Mouse (Mus musculus) mouse trophoblast stem cell (cell line): ENCODE measurements around the gene Pidd1.
"Not testable (repeated sequence)": the region's sequence is repeated elsewhere in the genome, so short reads cannot be mapped to it uniquely, and the experiment has no call there.

Experiments
- in situ Hi-C, 2 experiments: fragments of 300-500 bp; cut with MseI, MboI; formaldehyde crosslinking; loops; 2 replicates in 1 of 2; 3 replicates in 1 of 2; pipeline ENCODE4 v1.15.1; 2025

The Pidd1 gene

DNA sequence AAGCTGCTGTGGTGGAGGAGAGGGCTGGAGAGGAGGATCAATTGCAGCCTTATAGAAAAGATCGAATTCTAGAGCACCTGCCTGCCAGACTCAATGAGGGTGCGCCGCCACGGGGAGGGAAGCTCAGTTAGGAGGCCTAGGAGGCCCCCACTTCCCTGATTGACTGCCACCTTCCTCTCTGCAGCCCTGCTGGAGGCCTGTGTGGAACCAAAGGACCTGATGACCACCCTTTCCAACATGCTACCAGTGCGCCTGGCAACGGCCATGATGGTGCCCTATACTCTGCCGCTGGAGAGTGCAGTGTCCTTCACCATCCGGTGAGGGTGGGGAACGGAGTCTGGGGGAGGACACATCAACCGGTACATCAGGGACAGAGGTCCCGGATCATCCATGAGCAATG lies 14.8 kb upstream of the Pidd1 start:
- in situ Hi-C loops = no loop called here

DNA sequence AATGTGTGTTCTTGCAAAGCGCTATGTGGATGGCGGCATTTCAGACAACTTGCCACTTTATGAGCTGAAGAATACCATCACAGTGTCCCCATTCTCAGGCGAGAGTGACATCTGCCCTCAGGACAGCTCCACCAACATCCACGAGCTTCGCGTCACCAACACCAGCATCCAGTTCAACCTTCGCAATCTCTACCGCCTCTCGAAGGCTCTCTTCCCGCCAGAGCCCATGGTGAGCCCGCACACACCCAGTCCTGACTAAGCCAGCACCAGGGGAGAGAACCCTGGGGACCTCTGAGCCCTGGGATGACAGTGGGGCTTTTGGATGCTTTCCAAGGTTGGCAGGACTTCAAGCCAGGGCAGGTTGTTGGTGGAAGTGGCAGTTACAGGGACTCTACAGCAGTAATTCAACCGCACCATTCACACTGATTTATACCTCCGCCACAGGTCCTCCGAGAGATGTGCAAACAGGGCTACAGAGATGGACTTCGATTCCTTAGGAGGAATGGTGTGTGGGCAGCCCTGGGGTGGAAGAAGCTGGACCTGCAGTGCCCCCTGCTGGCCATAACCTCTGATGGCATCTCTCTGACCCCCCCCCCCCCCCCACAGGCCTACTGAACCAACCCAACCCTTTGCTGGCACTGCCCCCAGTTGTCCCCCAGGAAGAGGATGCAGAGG lies 14.3 kb upstream of the Pidd1 start:
- in situ Hi-C loops = no loop called here

DNA sequence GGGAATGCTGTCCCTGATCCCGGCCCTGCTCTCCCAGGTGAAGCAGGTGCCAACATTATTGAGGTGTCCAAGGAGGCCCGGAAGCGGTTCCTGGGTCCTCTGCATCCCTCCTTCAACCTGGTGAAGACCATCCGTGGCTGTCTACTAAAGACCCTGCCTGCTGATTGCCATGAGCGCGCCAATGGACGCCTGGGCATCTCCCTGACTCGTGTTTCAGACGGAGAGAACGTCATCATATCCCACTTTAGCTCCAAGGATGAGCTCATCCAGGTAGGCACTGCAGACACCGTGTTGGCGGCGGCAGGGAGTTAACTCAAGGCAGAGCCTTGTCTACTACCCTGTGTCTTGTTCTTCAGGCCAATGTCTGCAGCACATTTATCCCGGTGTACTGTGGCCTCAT lies 13.4 kb upstream of the Pidd1 start:
- in situ Hi-C loops = no loop called here

DNA sequence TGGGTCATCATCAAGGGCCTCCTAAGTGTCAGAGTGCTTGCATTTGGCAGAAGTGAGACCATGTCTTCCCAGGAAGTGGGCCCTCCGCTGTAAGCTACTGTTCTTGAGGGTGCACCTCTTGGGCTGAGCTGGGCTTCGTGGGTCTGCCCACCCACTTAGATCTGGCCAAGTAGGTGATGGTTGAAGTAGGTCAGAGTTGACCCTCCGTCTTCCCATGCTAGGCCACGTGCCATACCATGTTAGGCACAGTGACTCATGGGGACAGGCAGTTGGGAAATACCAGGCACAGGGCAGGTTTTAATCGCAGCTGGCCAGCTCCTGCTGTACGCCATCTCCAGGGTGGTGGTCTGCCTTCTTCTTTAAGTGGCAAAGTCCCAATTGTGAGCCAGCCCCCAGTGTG lies 12.9 kb upstream of the Pidd1 start:
- in situ Hi-C loops = no loop called here

DNA sequence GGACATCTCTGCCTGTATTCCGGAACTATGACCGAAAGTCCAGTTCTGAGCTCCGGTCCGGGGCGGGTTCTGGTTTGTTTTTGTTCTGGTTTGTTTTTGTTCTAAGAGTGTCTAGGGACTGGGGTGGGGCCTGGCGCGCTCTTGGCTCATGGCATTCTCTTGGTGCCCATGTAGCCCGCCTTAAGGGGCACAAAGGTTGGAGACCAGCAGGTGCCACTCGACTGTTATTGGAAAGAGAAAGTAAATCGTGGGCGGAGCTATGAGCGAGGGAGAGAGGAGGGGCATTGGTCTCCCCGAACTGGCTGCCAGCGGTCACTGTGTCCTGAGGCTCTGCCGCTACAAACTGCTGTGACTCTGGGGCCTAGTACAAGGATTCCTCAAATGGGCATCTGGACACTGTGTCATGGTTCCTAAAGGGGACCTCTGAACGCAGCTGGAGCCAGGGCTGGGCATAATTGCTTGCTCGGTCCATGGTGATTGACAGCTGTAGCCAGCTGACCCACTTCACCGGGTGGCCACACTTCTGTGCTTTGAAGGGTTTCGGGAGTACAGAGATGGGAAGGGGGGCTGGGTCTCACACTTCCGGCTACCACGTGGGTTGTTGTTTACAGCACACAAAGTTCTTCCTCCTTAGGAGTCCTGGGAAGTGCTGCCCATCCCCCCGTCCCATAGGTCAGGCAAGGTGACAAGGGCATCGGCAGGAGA lies 11.9 kb upstream of the Pidd1 start:
- in situ Hi-C loops = no loop called here

DNA sequence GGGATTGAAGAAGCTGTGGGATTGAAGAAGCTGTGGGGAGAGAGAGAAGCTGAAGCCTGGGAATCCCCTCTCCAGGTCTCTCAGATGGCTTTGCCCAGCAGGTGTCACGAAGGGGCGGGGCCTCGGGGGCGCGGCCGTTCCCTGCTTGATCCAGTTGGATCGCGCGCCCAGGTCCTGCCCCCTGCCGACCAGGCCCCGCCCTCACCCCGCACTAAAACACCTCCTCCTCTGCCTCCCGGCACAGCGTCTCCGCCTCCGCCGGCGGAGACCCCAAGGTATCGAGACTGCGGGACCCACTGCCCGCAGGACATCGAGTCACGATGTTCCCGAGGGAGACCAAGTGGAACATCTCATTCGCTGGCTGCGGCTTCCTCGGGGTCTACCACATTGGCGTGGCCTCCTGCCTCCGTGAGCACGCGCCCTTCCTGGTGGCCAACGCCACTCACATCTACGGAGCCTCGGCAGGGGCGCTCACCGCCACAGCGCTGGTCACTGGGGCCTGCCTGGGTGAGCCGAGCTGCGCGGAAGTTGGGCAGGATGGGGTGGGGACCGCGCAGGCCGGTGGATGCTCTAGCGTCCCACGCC lies 11.2 kb upstream of the Pidd1 start, which contains the start of gene Pnpla2:
Pnpla2 (plus strand) TSS at position 232 of the 585 bp plus-strand sequence.
- in situ Hi-C loops = no loop called here

DNA sequence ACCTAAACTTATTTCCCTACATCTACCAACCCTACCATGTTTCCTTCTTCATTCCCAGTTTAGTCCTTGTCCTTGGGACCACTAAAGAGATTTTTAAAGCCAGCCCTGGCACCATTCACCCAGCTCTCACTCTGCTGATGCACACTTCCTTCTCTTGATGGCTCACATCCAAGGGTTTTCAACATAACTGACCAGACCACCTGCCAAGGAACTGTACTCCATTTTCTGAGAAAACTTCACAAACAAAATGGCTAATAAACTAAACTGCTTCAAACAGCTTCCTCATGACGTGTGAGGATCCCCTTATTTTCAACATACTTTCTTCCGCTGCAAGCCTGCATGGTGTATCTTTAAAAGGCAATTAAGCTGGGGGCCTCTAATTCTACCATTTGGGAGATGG lies 9.8 kb upstream of the Pidd1 start:
- in situ Hi-C loops = no loop called here

DNA sequence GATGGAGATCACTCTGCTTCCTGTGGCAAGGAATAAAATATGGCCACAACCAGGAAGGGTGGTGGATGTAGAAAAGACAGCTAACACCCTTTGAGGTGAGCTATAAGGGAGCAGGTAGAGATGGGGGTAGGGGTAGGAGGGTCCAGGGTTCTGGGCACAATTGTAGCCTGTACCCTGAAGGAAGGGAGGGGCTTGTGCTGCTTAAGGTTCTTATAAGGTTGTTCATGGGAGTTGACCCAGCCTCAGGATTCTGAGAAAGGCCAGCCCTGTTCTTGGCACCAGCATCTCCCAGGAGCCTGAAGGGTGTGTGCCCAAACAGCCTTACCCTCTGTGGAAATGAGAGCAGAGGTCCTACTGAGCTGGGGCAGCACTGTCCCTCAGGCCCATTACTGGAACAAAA lies 8.1 kb upstream of the Pidd1 start:
- in situ Hi-C loops = no loop called here

DNA sequence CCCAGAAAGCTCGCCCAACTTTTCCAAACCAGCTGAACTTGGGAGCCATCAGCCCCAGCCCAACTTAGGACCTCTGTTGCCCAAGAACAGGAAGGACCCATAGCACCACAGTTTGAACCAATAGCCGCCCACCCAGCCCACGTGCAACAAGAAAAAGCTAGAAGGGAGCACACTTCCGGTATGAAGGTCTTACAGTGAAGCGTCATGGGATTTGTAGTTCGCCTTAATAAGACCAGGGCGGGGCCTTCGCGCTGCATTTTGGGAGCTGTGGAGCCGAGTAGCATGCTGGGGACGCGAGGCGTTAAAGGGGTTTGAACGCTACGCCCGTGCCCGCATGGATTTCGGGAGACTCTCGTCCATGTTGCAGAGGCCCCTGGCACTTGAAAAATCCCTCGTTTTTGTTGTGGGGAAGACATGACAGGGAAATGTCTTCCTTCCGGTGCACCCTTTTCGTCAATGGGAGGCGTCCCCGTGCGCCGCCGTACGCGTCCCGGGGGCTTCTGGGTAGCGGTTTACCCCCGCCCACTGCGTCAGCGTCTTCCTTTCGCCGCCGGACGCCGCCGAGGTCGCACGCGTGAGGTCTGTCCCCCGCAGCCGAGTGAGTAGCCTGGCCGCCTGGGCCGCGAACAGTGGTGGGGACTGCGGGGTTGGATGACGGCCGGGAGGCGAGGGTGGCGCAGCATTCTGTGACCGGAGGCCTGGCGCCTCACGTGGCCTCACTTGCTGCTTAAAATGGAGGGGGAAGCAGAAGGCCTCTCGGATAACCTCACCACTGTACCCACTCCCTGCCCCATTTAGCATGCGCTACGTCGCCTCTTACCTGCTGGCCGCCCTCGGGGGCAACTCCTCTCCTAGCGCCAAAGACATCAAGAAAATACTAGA lies 3.5 kb upstream of the Pidd1 start, which contains the start of gene Rplp2:
Rplp2 (plus strand) TSS at position 261 of the 882 bp plus-strand sequence.
- in situ Hi-C loops = no loop called here

DNA sequence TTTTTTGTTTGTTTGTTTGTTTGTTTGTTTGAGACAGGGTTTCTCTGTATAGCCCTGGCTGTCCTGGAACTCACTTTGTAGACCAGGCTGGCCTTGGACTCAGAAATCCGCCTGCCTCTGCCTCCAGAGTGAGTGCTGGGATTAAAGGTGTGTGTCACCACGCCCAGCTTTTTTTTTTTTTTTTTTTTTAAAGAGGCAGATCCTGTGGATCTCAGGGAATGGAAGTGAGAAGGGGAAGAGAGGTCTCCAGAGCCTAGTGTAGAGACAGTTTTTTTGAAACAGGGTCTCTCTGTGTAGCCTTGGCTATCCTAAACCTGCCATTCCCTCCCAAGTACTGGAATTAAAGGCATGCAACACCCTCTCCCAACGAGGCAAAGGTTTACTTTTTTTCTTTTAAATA lies 2.5 kb upstream of the Pidd1 start:
- in situ Hi-C loops = not testable (repeated sequence)

DNA sequence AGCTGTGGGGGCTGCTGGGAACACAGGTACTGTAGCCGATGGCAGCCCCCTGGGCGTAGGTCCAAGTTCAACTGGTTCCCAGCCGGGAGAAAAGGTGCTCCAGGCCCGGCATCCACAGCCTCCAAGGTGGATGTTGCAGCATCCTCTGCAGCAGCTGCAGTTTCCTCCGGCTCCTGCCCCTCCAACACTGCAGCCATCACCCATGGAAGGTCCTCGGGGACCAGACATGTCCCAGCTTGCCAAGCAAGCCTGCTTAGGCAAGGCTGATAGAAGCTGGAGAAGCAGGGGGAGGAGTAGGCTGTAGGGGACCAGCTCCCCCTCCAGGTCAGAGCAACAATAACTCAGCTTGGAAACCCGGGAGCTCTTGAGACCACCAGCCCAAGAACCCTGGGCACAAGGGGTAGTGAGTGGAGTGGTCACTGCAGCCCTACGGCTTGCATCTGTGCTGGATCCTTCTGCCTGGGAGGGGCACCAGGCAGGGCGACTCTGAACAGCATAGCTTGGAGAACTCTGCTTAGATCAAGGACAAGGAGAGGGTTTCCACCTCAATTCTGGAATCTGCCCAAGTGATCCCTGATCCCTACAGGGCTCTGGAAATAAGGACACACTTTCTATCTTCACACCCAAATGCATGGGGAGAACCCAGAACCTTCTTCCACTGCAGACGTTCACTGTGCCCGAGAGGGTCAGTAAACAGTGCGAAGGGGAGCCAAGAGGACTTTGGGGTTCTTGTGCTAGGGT lies 574 bp downstream of the Pidd1 start:
- in situ Hi-C loops = no loop called here

DNA sequence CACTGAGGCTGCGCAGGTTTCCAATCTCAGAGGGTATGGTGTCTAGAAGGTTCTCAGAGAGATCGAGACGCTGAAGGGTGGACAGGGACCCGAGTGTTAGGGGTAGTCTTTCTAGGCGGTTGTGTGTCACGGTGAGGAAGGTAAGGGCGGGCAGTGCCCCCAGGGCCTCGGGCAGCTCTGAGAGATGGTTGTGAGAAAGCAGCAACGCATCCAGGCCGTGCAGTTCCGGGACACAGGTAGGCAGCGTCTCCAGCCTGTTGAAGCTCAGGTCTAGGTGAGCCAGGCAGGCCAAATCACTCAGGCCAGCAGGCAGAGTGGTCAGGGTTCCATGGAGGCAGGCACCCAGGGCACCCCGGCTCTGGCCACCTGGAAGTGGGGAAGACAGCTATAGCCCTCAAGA lies 1.6 kb downstream of the Pidd1 start:
- in situ Hi-C loops = no loop called here

DNA sequence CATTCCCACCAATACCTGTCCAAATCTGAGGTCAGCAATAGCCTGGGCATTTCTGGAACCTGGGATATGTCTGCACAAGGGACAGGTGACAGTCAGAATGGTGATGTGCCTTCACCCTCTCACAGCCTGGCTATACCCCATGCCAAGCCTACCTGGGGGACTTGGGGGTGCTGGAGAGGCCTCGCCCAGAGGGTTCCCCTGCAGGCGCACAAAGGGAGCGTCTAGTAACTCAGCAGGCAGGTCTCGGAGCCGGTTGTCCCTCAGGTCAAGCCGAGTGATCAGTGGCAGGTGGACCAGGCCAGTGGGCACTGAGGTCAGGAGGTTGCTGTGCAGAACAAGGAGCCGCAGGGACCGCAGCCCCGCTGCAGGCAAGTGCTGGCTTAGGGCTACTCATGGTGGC lies 2.4 kb downstream of the Pidd1 start:
- in situ Hi-C loops = no loop called here

DNA sequence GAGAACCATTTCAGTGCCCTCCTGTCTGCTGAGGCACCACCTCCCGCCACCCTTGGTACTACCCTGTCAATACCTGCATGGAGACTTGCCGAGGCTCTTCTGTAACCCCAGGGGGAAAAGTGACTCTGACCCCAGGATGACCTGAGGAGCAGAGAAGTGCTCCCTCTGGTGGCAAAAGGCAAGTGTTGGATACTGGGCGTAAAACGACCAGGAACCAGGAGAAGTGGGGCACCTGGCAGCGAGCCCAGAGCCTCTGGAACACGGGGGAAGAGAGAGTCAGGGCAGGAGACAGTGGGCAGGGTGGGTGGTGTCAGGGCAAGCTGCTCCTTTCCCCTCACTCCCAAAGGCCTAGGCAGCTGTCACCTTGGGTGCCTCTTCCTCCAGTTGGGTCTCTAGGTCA lies 3.2 kb downstream of the Pidd1 start:
- in situ Hi-C loops = no loop called here

DNA sequence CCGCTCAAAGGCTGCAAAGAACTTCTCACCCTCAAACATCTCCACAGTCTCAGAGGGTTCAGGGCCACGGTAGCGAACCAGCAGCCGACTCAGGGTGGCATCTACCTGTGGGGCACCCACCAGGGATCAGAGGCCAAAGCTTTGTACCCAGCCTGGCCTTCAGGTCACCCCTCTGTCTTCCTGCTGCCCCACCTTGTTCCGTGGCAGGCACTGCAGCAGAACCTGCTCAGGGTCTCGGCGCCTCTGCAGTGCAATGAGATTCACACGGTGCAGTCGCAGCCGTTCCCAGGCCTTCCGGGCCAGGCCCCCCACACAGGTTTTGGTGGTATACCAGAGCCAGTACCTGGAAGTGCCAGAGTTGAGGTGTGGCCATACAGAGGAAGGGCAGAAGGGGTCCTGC lies 4.0 kb downstream of the Pidd1 start:
- in situ Hi-C loops = no loop called here

DNA sequence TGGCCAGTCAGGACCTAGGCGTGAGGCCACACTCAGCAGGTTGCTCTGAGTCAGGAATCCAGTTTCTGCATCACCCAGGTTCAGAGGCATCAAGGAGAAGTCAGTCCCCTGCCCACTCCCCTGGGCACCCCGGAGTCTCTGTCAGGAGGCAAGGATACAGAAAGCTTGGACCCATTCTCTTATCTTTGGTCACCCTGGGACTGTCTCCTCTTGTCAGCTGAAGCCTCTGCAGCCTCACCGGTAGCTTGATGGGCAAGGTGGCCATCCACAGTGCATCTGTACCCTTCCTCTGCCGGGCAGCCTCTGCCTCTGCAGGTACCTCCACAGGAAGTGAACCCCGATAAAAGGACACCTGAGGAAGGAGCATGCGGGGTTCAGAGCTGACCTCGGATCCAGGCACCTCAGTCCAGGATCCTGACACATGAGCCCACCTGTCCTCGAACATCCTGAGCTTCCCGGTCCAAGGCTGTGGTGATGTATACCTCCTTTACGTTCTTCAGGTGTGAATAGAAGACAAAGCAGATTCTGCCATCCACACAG lies 4.6 kb downstream of the Pidd1 start:
- in situ Hi-C loops = no loop called here

DNA sequence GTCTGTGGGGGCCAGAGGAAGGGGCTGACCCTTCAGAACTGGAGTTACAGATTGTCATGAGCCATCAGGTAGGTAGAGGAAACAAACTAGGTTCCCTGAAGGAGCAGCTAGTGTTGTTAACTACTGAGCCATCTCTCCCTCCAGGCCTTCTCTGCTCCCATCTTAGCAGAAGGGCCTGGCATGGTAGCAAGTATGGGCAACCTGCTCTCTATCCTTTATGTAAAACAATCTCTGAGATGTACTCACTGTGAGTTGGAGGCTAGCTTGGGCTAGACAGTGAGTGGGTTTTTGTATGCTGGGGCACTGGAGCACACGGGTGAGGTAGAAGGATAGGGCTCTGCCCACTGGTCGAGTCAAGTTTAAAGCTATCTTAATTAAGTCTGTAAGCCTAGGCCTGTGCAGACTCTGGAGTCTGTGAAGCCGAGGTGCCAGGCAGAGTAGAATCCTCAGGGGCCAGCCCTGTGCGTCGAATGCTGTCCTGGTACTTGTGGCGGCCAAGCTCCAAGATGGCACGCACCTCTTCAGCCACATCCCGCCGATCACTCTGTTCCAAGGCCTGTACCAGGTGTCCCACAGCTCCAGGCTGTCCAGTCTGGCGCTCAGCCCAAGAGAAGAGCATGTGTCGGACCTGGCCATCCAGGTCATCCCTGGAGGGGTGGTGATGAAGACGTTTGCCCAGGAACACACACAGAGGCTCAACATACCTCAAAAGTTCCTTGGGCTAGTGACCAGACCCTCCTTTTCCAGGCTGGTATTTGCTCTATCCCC lies 5.4 kb downstream of the Pidd1 start:
- in situ Hi-C loops = no loop called here

DNA sequence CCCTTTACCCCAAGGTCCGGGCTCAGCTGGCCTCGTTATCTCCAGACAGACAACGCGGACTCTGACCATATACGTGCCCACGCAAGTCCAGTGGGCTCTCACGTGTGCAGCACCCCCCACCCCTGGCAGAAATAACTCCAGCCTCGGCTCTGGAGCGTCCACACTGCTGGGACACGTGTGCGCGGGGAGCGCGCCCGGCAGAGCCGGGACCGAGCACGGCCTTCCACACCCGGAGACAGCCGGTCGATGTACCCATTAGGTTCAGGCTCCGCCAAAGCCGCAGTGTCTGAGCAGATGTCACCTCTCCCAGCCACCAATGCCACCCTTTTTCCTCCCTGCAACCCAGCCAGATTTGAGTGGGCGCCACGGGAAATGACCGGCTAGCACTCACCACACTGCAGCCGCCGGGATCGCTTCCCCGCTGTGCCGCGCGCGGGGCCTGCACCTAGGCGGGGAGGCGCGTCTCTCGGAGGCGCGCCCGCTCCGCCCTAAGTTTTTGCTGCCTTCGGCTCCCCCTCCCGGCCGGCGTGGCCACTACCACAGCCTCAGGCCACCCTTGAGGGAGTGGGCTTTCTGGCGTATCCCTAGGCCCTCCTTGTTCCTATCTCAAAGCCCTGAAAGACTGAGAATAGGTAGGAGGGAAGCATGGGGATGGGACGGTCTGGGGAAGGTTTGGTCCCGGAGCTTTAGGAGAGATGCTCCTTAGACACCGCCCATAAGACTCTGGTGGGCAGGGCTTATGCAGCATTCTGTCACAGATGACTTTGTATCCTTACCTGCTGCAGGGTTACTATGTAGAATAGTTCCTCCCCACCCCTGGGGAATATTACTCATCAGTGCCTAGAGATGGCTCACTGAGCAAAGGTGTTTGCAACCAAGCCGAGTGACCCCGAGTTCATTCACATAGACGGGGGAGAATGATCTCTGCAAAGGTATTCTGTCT lies 6.4 kb downstream of the Pidd1 start, which contains the start of gene Slc25a22:
Slc25a22 (minus strand) TSS at position 715 of the 943 bp plus-strand sequence.
- in situ Hi-C loops = no loop called here

DNA sequence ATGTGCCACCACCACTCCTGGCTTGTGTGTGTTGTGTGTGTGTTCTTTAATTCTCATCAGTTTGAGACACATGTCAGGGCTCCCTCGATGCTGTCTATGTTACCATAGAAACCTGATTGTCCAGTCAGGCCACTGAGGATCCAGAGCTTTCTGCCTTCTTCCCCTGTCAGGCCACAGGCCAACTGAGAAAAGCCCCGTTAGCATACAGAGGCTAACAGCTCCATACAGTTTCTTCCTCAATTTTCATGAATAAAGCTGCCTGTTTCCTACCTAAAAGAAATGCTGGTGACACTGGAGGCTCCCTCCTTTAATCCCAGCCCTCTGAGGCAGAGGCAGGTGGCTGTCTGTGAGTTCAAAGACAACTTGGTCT lies 7.3 kb downstream of the Pidd1 start:
- in situ Hi-C loops = no loop called here
